Mouse (Mus musculus) midbrain, embryonic 14.5 days (tissue): ENCODE results near the gene Cdkn2d. TPM values are rescaled to one million over a fixed set of nuclear protein-coding genes. Genes with fewer than 3 reads are reported as not detected.
"Not testable (repeated sequence)": the region's sequence is repeated elsewhere in the genome, so short reads cannot be mapped to it uniquely, and the experiment has no call there.

Source experiments
- ATAC-seq: fragments of 200-750 bp; cut with Nextera tagmentation; 2 replicates; pipeline ENCODE4 v1.8.0; 2017; ENCODE audit warnings: moderate number of reproducible peaks, moderate library complexity; ENCODE audit not compliant: low FRiP score, low TSS enrichment
- DNase-seq: peaks from one replicate; pipeline ENCODE4 v3.0.0-alpha.2; 2015
- H3K27ac ChIP-seq: fragments of 300-500 bp; sonication (generic); replicated peaks from 2 replicates; pipeline ENCODE4 v1.5.1; 2014; ENCODE audit warnings: mild to moderate bottlenecking, low read depth, low read length, moderate library complexity
- H3K27me3 ChIP-seq: fragments of 300-500 bp; sonication (generic); 2 replicates; pipeline ENCODE4 v1.6.1; 2014; ENCODE audit warnings: low read length, control low read depth, mixed read lengths; ENCODE audit not compliant: control insufficient read depth, insufficient read depth
- H3K36me3 ChIP-seq: fragments of 300-500 bp; sonication (generic); 2 replicates; pipeline ENCODE4 v1.6.1; 2014; ENCODE audit warnings: low read length, control low read depth; ENCODE audit not compliant: control insufficient read depth, insufficient read depth
- H3K4me1 ChIP-seq: fragments of 300-500 bp; sonication (generic); 2 replicates; pipeline ENCODE4 v1.6.1; 2014; ENCODE audit warnings: mild to moderate bottlenecking, antibody characterized with exemption, low read length, control low read depth; ENCODE audit not compliant: control insufficient read depth, insufficient read depth
- H3K4me2 ChIP-seq: fragments of 300-500 bp; sonication (generic); 2 replicates; pipeline ENCODE4 v1.6.1; 2014; ENCODE audit warnings: mild to moderate bottlenecking, low read length, moderate library complexity
- H3K4me3 ChIP-seq: fragments of 300-500 bp; sonication (generic); replicated peaks from 2 replicates; pipeline ENCODE4 v1.5.1; 2014; ENCODE audit warnings: low read depth, low read length
- H3K9ac ChIP-seq: fragments of 300-500 bp; sonication (generic); replicated peaks from 2 replicates; pipeline ENCODE4 v1.6.1; 2014; ENCODE audit warnings: mild to moderate bottlenecking, low read length, moderate library complexity
- H3K9me3 ChIP-seq: fragments of 300-500 bp; sonication (generic); 2 replicates; pipeline ENCODE4 v1.6.1; 2016; ENCODE audit warnings: low read length, control low read depth, mixed read lengths; ENCODE audit not compliant: control insufficient read depth
- WGBS: fragments of 180-500 bp; shearing (Covaris S2); extraction: QIAGEN DNeasy Blood & Tissue Kit; methylation state at CpG from one replicate; pipeline ENCODE4 v1.1.7; 2014; 5-methylcytosine and 5-hydroxymethylcytosine counted together
- polyA plus RNA-seq: library from polyadenylated mRNA; unstranded; fragments of >200 nt; fragmentation: Nextera tagmentation; extraction: Ambion mirVana; gene quantifications from 2 replicates; pipeline ENCODE4 v1.2.1, GENCODE M21; 2014

The Cdkn2d gene
- polyA plus RNA-seq, 1 experiment from 2014 or later = 84.9 TPM

DNA sequence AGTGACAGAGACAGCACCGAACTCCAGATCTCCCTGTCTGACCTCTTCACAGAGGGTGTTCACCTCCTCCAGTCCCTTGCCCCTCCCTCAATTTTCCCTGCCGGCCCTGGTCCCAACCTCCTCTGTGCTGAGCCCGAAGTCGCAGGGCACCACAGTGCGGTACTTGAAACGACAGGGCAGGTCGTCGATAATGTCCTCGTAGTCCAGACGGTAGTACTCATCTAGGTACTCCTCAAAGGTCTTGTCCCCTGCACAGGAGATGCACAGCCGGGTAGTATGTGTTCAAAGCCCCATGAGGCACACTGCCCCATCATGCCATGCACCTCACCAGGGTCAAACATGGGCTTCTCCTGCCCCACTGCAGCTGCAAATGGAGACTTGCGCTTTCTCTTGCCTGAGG is 15.5 kb downstream of the Cdkn2d start:
- no peak for ATAC-seq

DNA sequence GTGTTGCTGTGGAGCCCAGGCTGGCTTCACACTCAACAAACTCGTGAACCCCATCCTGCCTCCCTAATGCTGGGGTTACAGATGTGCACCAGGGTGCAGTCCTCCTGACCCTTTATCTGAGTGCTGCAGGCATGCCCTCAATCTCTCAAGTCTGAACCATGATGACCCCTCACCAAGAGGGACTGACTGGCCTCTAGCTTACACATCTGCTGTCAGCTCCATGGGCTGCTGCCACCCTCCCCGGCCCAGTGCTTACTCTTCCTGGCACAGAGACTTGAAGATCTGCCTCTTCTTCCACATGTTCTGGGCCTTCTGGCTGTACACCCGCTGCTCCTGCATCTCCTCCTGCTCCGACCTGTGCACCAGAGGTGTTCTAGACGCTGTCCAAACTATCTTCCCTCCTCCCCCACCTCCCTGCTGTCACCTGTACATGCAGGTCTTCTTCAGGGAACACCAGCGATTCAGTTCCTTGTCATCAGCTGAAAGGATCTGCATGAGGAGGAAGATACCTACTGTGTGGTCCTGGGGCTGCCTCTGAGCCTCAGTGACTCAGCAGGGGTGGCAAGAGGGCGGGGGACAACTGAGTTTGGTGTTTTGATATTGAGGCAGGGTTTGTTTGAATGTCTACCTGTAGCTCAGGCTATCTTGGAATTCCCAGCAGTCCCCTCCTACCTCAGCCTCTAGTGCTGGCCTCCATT is 16.0 kb downstream of the Cdkn2d start:
- Histone ChIP-seq H3K27ac (no peak overlapping the region), H3K4me3 (no peak overlapping the region), H3K9ac (no peak overlapping the region), H3K4me2 (no peak overlapping the region), H3K9me3 (no peaks in the 10 kb centered on the region), H3K27me3 (no peaks in the 10 kb centered on the region), H3K36me3 (peaks cover 99% of the 10 kb centered on the region), H3K4me1 (no peaks in the 10 kb centered on the region)
- DNase-seq (no peak), ATAC-seq (no peak)
- WGBS = 85% methylated on average over 7 of the region's 7 CpGs

More for the DNA sequence above, 15.5 kb downstream of the Cdkn2d start:
- Histone ChIP-seq H3K27ac (no peak overlapping the region), H3K27me3 (no peaks in the 10 kb centered on the region), H3K9ac (no peak overlapping the region), H3K4me1 (no peaks in the 10 kb centered on the region), H3K4me3 (no peak overlapping the region), H3K36me3 (peaks cover 97% of the 10 kb centered on the region), H3K9me3 (no peaks in the 10 kb centered on the region), H3K4me2 (no peak overlapping the region)
- DNase-seq = no peak
- WGBS = 92% methylated on average over 12 of the region's 12 CpGs

DNA sequence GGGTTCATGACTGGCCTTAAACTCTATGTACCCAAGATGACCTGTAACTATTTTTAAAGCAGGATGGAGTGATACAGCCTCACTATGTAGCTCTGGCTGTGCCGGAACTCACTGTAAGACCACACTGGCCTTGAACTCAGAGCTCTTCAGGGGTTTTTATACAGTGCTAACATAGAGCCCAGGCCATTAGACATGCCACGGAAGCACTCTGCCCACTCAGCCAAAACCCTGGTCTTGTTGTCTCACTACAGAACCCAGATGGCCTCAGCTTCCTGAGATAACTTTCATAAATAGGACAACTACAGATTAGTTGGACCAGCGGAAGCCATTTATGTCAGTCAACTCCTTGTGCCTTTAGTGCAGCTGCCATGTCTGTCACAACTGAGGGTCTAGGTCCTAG is 16.9 kb downstream of the Cdkn2d start:
- Histone ChIP-seq H3K4me2 (no peak overlapping the region), H3K9me3 (no peaks in the 10 kb centered on the region), H3K4me1 (no peaks in the 10 kb centered on the region), H3K4me3 (no peak overlapping the region), H3K27me3 (no peaks in the 10 kb centered on the region), H3K36me3 (peaks cover 97% of the 10 kb centered on the region), H3K9ac (no peak overlapping the region), H3K27ac (no peak overlapping the region)
- no peak for DNase-seq
- WGBS = 97% methylated on average over 3 of the region's 3 CpGs
- no peak for ATAC-seq

DNA sequence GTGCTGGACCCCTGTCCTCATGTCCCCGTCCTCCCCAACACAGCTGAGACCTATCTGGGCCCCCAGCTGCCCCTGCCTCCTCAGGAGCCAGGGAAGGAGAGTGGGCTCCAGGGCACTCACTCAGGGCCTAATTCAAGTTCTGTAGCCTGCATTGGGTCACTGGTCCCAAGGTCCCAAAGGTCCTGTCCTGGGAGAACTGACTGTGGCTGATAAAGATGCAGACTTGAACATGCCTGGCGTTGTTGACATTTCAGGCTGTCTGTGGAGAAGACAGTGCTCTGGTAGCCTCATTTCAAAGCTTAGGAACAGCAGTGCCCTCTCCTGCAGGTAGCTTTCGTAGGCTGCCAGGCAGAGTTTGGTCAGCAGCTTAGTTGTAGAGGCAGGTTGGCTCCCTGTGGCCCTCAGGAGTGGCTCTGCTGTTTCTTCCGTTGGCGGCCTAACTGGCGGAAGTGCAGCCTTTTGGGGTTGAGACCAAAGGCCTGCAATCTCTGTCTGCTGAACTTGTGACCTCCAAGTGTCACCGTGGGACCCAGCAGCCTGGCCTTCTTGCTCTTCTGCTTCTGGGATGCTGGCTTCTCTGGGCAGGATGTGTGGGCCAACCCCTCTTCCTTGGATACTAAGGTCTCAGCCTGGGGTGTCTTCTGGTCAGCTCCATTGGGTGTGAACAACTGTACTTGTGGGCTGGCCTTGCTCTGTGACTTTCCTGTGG is 17.5 kb downstream of the Cdkn2d start:
- no peaks in the 10 kb centered on the region for H3K9me3 ChIP-seq
- DNase-seq = no peak
- H3K27me3 ChIP-seq = no peaks in the 10 kb centered on the region
- no peak overlapping the region for H3K4me3 ChIP-seq
- 87% methylated on average over 7 of the region's 7 CpGs for WGBS
- ATAC-seq = no peak
- no peak overlapping the region for H3K27ac ChIP-seq
- H3K4me2 ChIP-seq = no peak overlapping the region
- no peak overlapping the region for H3K9ac ChIP-seq
- no peaks in the 10 kb centered on the region for H3K4me1 ChIP-seq
- H3K36me3 ChIP-seq = peaks cover 97% of the 10 kb centered on the region

DNA sequence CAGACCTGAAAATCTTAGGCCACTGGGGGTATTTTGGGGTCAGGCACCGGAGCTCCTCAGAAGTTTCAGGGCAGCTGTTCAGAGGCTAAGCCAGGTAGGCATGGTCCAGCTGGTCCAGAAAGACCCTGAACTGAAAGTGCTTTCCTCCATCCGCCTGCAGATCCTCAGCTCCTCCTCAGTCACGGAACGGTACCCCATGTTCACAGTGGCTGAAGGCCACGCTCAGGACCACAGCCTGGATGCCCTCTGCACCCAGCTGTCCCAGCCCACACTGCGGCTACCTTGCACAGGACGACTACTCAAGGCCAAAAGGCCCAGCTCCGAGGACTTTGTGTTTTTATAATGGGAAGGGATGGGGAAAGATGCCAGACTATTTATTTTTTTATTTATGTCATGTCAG is 18.1 kb downstream of the Cdkn2d start:
- no peak for DNase-seq
- H3K27ac ChIP-seq = no peak overlapping the region
- H3K4me1 ChIP-seq = no peaks in the 10 kb centered on the region
- no peak overlapping the region for H3K4me2 ChIP-seq
- no peaks in the 10 kb centered on the region for H3K9me3 ChIP-seq
- H3K36me3 ChIP-seq = peaks cover 98% of the 10 kb centered on the region
- H3K9ac ChIP-seq = no peak overlapping the region
- 87% methylated on average over 8 of the region's 8 CpGs for WGBS
- ATAC-seq = no peak
- no peaks in the 10 kb centered on the region for H3K27me3 ChIP-seq
- no peak overlapping the region for H3K4me3 ChIP-seq

DNA sequence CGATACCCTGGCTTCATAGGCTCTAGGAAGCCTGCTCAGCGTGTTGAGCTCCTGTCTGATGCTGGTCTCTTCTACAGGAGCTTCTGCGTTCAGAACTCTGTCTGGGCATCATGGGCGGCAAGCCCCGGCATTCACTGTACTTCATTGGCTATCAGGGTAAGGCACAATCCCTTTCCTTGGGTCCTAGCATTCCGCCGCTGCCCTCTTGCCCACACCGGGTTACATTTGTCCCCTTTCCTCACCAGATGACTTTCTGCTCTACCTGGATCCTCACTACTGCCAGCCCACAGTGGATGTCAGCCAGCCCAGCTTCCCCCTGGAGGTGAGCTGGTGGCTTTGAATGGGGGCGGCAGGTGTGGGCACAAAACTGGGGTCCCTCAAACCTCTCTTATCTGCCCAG is 18.8 kb downstream of the Cdkn2d start:
- Histone ChIP-seq H3K4me3 (no peak overlapping the region), H3K9me3 (no peaks in the 10 kb centered on the region), H3K27me3 (no peaks in the 10 kb centered on the region), H3K27ac (no peak overlapping the region), H3K9ac (no peak overlapping the region), H3K36me3 (peaks cover 96% of the 10 kb centered on the region), H3K4me2 (no peak overlapping the region), H3K4me1 (no peaks in the 10 kb centered on the region)
- no peak for DNase-seq
- no peak for ATAC-seq
- WGBS = 94% methylated on average over 9 of the region's 9 CpGs

DNA sequence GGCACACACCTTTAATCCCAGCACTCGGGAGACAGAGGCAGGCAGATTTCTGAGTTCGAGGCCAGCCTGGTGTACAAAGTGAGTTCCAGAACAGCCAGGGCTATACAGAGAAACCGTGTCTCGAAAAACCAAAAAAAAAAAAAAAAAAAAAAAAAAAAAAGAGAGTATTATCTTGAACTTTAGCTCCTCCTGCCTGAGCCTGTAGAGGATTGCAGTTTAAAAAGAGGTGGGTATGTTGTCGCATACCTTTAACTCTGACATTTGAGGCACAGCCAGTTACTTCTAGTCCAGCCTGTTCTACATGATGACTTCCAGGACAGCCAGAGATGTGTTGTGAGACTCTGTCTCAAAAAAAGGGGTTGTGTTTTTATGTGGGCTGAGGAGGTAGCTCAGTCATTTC is 21.6 kb downstream of the Cdkn2d start:
- Histone ChIP-seq H3K36me3 (peaks cover 73% of the 10 kb centered on the region), H3K4me1 (peaks cover 13% of the 10 kb centered on the region)
- H3K27ac ChIP-seq, ATAC-seq, H3K9ac ChIP-seq, DNase-seq, H3K9me3 ChIP-seq, H3K4me2 ChIP-seq, H3K4me3 ChIP-seq, H3K27me3 ChIP-seq: not testable (repeated sequence)
- 89% methylated on average over 5 of the region's 5 CpGs for WGBS

DNA sequence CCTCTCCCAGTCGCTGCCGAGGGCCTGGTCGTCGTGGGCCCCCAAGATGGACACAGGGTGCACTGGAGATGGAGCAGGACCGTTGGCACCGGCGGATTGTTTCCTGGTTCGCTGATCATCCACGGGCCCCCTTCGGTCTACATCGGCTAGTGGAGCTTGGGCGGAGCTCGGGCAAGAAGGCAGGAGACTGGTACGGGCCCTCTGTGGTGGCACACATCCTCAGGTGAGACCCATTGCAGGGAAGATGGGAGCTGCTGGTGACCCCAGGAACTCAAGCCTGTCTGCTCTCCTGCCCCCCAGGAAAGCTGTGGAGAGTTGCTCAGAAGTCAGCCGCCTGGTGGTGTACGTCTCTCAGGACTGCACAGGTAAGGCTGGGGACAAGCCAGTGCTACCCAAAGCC is 22.9 kb downstream of the Cdkn2d start:
- Histone ChIP-seq H3K4me1 (peaks cover 16% of the 10 kb centered on the region), H3K36me3 (peaks cover 61% of the 10 kb centered on the region), H3K4me2 (no peak overlapping the region), H3K9me3 (no peaks in the 10 kb centered on the region), H3K27me3 (no peaks in the 10 kb centered on the region), H3K27ac (no peak overlapping the region), H3K9ac (no peak overlapping the region), H3K4me3 (no peak overlapping the region)
- ATAC-seq (no peak), DNase-seq (no peak)
- 94% methylated on average over 16 of the region's 16 CpGs for WGBS

DNA sequence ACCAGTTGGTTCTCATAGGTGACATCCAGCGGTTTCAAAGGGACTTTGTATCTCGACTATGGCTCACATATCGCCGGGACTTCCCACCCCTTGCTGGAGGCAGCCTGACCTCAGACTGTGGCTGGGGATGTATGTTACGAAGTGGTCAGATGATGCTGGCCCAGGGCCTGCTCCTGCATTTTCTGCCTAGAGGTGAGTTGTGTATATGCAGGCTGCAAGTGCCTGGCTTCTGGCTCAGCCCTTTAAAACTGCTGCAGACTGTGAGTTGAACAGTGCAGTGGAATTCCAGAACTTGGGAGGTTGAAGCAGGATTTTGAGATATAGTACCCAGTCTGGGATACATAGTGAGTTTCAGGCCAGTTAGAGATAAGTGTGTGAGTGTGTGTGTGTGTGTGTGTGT is 24.3 kb downstream of the Cdkn2d start:
- Histone ChIP-seq H3K9ac (0 out of 2 replicates have a peak overlapping the region, but pooled peaks have one; percentile 20), H3K4me3 (no peak overlapping the region), H3K4me1 (peaks cover 16% of the 10 kb centered on the region), H3K4me2 (peak overlapping the region; percentile 70), H3K27ac (no peak overlapping the region), H3K36me3 (peaks cover 46% of the 10 kb centered on the region), H3K27me3 (no peaks in the 10 kb centered on the region), H3K9me3 (no peaks in the 10 kb centered on the region)
- 96% methylated on average over 5 of the region's 5 CpGs for WGBS
- ATAC-seq (no peak), DNase-seq (no peak)
